Comparison of ENCODE assay signal across 18 mouse cellular contexts in genomic region chr9:107360989-107361388, GRCm38 (mm10). TPM values are rescaled to one million over a fixed set of nuclear protein-coding genes. Genes with fewer than 3 reads are reported as not detected.
DNase-seq lines count a peak whose midpoint lies in the region; ATAC-seq and TF ChIP-seq lines count a peak whose summit lies in the region.
"Had no signal": no experiment of that assay in that cellular context is flagged by ENCODE, and none has a peak within 500 bp of the region (broad histone marks: within the 10 kb centered on the region; RNA-seq: fewer than 3 reads in every experiment).

No protein-coding gene starts in this region.

- H3K4me1 ChIP-seq in heart, embryonic 13.5 days, result peaks cover 28% of the 10 kb centered on the region
- peaks cover 8% of the 10 kb centered on the region; the same call in 1 of the 2 replicates for H3K4me1 ChIP-seq in kidney, embryonic 16.5 days (ENCODE audit: insufficient read depth, low read length)
- H3K4me1 ChIP-seq in G1E (ENCODE audit: insufficient read depth, low read depth, low read length), result peaks cover 69% of the 10 kb centered on the region
- H3K4me1 ChIP-seq: embryonic facial prominence, embryonic 13.5 days; lung, embryonic 15.5 days had no signal

- TF ChIP-seq CTCF in G1E (IDR thresholded peaks at IDR 0.05; ENCODE audit: low read depth, low read length), result no peak

- H3K4me3 ChIP-seq in heart, embryonic 13.5 days, result no peak overlapping the region
- H3K4me3 ChIP-seq in kidney, embryonic 16.5 days (ENCODE audit: low read length), result no peak overlapping the region
- H3K4me3 ChIP-seq in G1E (ENCODE audit: low read depth, low read length), result peak overlapping the region; percentile 55; the same call in 1 of the 2 replicates
- H3K4me3 ChIP-seq: embryonic facial prominence, embryonic 13.5 days; gastrocnemius, adult 2 months; lung, embryonic 15.5 days; myocyte had no signal

- H3K36me3 ChIP-seq in heart, embryonic 13.5 days, result no peaks in the 10 kb centered on the region
- no peaks in the 10 kb centered on the region for H3K36me3 ChIP-seq in kidney, embryonic 16.5 days (ENCODE audit: insufficient read depth, low read length)
- no peaks in the 10 kb centered on the region for H3K36me3 ChIP-seq in G1E (replicated peaks)
- H3K36me3 ChIP-seq: embryonic facial prominence, embryonic 13.5 days; lung, embryonic 15.5 days had no signal

- intact Hi-C loops in heart, postnatal 14 days (cut with DNase I), result no loop called here

- no peak for ATAC-seq in heart, embryonic 13.5 days (ENCODE audit: extremely low read depth, insufficient number of reproducible peaks, low FRiP score, low TSS enrichment)
- 0 out of 2 replicates have a peak, but pooled peaks have one; percentile 50 for ATAC-seq in kidney, embryonic 16.5 days (ENCODE audit: low FRiP score, low TSS enrichment)
- ATAC-seq in G1E (ENCODE audit: extremely low read depth, insufficient number of reproducible peaks, low FRiP score, poor library complexity, severe bottlenecking), result no peak

- H3K9ac ChIP-seq in heart, embryonic 13.5 days, result peak overlapping the region; percentile 44; the same call in 1 of the 2 replicates
- no peak overlapping the region for H3K9ac ChIP-seq in kidney, embryonic 16.5 days (replicated peaks; ENCODE audit: low read length)
- H3K9ac ChIP-seq: embryonic facial prominence, embryonic 13.5 days; lung, embryonic 15.5 days had no signal

- H3K27me3 ChIP-seq in heart, embryonic 13.5 days (replicated peaks), result peaks cover 14% of the 10 kb centered on the region; the same call in 1 of the 2 replicates
- peaks cover 8% of the 10 kb centered on the region for H3K27me3 ChIP-seq in kidney, embryonic 16.5 days (ENCODE audit: insufficient read depth, low read length)
- peaks cover 8% of the 10 kb centered on the region for H3K27me3 ChIP-seq in G1E (ENCODE audit: insufficient read depth, low read length)

- 0% methylated on average over 3 of the region's 3 CpGs for WGBS in heart, embryonic 13.5 days
- 14% methylated on average over 3 of the region's 3 CpGs for WGBS in kidney, embryonic 16.5 days

- H3K4me2 ChIP-seq in heart, embryonic 13.5 days, result peak overlapping the region; percentile 2; the same call in 1 of the 2 replicates
- H3K4me2 ChIP-seq in kidney, embryonic 16.5 days (replicated peaks; ENCODE audit: low read depth, low read length), result no peak overlapping the region
- H3K4me2 ChIP-seq: embryonic facial prominence, embryonic 13.5 days; lung, embryonic 15.5 days had no signal

- H3K9me3 ChIP-seq in heart, embryonic 13.5 days, result no peaks in the 10 kb centered on the region
- H3K9me3 ChIP-seq in kidney, embryonic 16.5 days (ENCODE audit: low read length), result no peaks in the 10 kb centered on the region
- H3K9me3 ChIP-seq in G1E (replicated peaks), result no peaks in the 10 kb centered on the region
- H3K9me3 ChIP-seq: embryonic facial prominence, embryonic 13.5 days; lung, embryonic 15.5 days had no signal

- peak; percentile 21 for DNase-seq in embryo, embryonic 10 days (ENCODE audit: low spot score)
- DNase-seq in embryo, embryonic 9.5 days (ENCODE audit: extremely low spot score), result no peak
- no peak for DNase-seq in heart, postnatal 14 days
- DNase-seq in kidney, postnatal 14 days, result no peak
- no peak for DNase-seq in G1E (ENCODE audit: low spot score)
- no peak for DNase-seq in right cerebral cortex, postnatal 25 days
- DNase-seq: adrenal gland, postnatal 36 days; cerebellum, postnatal 14 days; gastrocnemius, adult 2 months; kidney, postnatal 36 days; thymus, postnatal 14 days had no signal

- H3K27ac ChIP-seq in heart, embryonic 13.5 days (replicated peaks), result peak overlapping the region; percentile 59
- H3K27ac ChIP-seq in kidney, embryonic 16.5 days (ENCODE audit: low read length), result no peak overlapping the region
- H3K27ac ChIP-seq: embryonic facial prominence, embryonic 13.5 days; gastrocnemius, adult 2 months; lung, embryonic 15.5 days; stomach, postnatal 0 days had no signal

RNA-seq across cellular contexts. Expression of gene 6430571L13Rik, which starts 20.6 kb away (rescaled TPM):
- 0.79 and 1.1 TPM in 2 replicates for polyA plus RNA-seq in heart, embryonic 13.5 days (2015; fragmentation: Nextera tagmentation; extraction: Ambion mirVana)
- 1 to 10 TPM; 7.0 to 7.4 TPM for total RNA-seq in heart, postnatal 14 days (2021)
- polyA plus RNA-seq in kidney, embryonic 16.5 days (2015; fragmentation: Nextera tagmentation; extraction: Ambion mirVana), result 0.82 and 1.2 TPM in 2 replicates
- 1.3 TPM in 1 of 2 replicates, not detected in the other for total RNA-seq in G1E (2014; fragmentation: Nextera tagmentation)
- total RNA-seq in G1E (2017), result 0.64 and 0.76 TPM in 2 replicates
- 0.29 and 0.46 TPM in 2 replicates for polyA plus RNA-seq in G1E (2012)

RNA-seq across cellular contexts. Expression of gene Hemk1, which starts 22.8 kb away (rescaled TPM):
- polyA plus RNA-seq in heart, embryonic 13.5 days (2015; fragmentation: Nextera tagmentation; extraction: Ambion mirVana), result 11.4 and 12.0 TPM in 2 replicates
- total RNA-seq in heart, postnatal 14 days (2021), result 10 to 100 TPM; 19.7 to 21.2 TPM
- 12.6 and 13.2 TPM in 2 replicates for polyA plus RNA-seq in kidney, embryonic 16.5 days (2015; fragmentation: Nextera tagmentation; extraction: Ambion mirVana)
- total RNA-seq in G1E (2014; fragmentation: Nextera tagmentation) (29.6 and 42.6 TPM in 2 replicates), G1E (2017) (35.6 and 48.6 TPM in 2 replicates)
- 9.4 and 11.0 TPM in 2 replicates for polyA plus RNA-seq in G1E (2012)

RNA-seq across cellular contexts. Expression of gene Cacna2d2, which starts 38.4 kb away (rescaled TPM):
- polyA plus RNA-seq in heart, embryonic 13.5 days (2015; fragmentation: Nextera tagmentation; extraction: Ambion mirVana), result 3.8 and 4.1 TPM in 2 replicates
- 10 to 100 TPM in 1 of 2 experiments, 1 to 10 TPM in 1; 5.0 to 10.5 TPM for total RNA-seq in heart, postnatal 14 days (2021)
- 0.74 and 0.95 TPM in 2 replicates for polyA plus RNA-seq in kidney, embryonic 16.5 days (2015; fragmentation: Nextera tagmentation; extraction: Ambion mirVana)
- total RNA-seq in G1E (2014; fragmentation: Nextera tagmentation), result not detected in 2 replicates
- 0.05 and 0.06 TPM in 2 replicates for total RNA-seq in G1E (2017)
- polyA plus RNA-seq in G1E (2012), result 0.09 TPM in 1 of 2 replicates, not detected in the other
- total RNA-seq: liver, adult 2 months had no signal
- polyA plus RNA-seq: liver, adult 2 months had no signal
